Mouse (Mus musculus): Measurements from ENCODE around the gene Arsa.

Arsa gene

GRCm38 (mm10) chr15:89477091-89477491, at the start of gene Arsa:
TSS of gene Arsa (minus strand) at chr15:89477425.
- DNase-seq (ENCODE audit: low spot score in 2 of 2), result no peak

- no peak for DNase-seq (ENCODE audit: low spot score in 2 of 2)
These were observed 49.6 kb upstream of the Arsa start for GRCm38 (mm10) chr15:89526776-89527325.

- no peak for DNase-seq (ENCODE audit: low spot score in 2 of 2)
These were observed 48.7 kb upstream of the Arsa start for GRCm38 (mm10) chr15:89525896-89526295.

GRCm38 (mm10) chr15:89525464-89525863, 48.2 kb upstream of the Arsa start:
- no peak for DNase-seq (ENCODE audit: low spot score in 2 of 2)

- no peak for DNase-seq (ENCODE audit: low spot score in 2 of 2)
These were observed 47.6 kb upstream of the Arsa start for GRCm38 (mm10) chr15:89524611-89525415.

- no peak for DNase-seq (ENCODE audit: low spot score in 2 of 2)
These were observed 46.9 kb upstream of the Arsa start for GRCm38 (mm10) chr15:89524001-89524571.

- no peak for DNase-seq (ENCODE audit: low spot score in 2 of 2)
These were observed 46.1 kb upstream of the Arsa start for GRCm38 (mm10) chr15:89523283-89523832.

GRCm38 (mm10) chr15:89522566-89523282, 45.5 kb upstream of the Arsa start:
- no peak for DNase-seq (ENCODE audit: low spot score in 2 of 2)

GRCm38 (mm10) chr15:89521951-89522350, 44.7 kb upstream of the Arsa start:
- no peak for DNase-seq (ENCODE audit: low spot score in 2 of 2)

- no peak for DNase-seq (ENCODE audit: low spot score in 2 of 2)
These were observed 35.5 kb upstream of the Arsa start for GRCm38 (mm10) chr15:89512679-89513078.

- DNase-seq (ENCODE audit: low spot score in 2 of 2), result no peak
These were observed 30.5 kb upstream of the Arsa start for GRCm38 (mm10) chr15:89507751-89508150.

- DNase-seq (ENCODE audit: low spot score in 2 of 2), result no peak
These were observed 27.6 kb upstream of the Arsa start for GRCm38 (mm10) chr15:89504838-89505237.

GRCm38 (mm10) chr15:89501321-89501720, 24.1 kb upstream of the Arsa start:
- no peak for DNase-seq (ENCODE audit: low spot score in 2 of 2)

GRCm38 (mm10) chr15:89500221-89500791, 23.1 kb upstream of the Arsa start:
- no peak for DNase-seq (ENCODE audit: low spot score in 2 of 2)

GRCm38 (mm10) chr15:89499784-89500220, 22.6 kb upstream of the Arsa start:
- DNase-seq (ENCODE audit: low spot score in 2 of 2), result no peak

- DNase-seq (ENCODE audit: low spot score in 2 of 2), result peak in 1 of 2 experiments; percentile 69
These were observed 21.9 kb upstream of the Arsa start, which contains the start of gene Shank3 for GRCm38 (mm10) chr15:89498961-89499688. TSS of gene Shank3 (plus strand) at chr15:89499623.

GRCm38 (mm10) chr15:89498049-89498960, 21.1 kb upstream of the Arsa start:
- DNase-seq (ENCODE audit: low spot score in 2 of 2), result no peak

GRCm38 (mm10) chr15:89497391-89498048, 20.3 kb upstream of the Arsa start:
- no peak for DNase-seq (ENCODE audit: low spot score in 2 of 2)

- DNase-seq (ENCODE audit: low spot score in 2 of 2), result no peak
These were observed 19.6 kb upstream of the Arsa start for GRCm38 (mm10) chr15:89496841-89497240.
